Mouse (Mus musculus) kidney, adult 11 months (tissue): ENCODE results near the gene Esrrg.

ENCODE experiments used
- DNase-seq: peaks from one replicate; pipeline ENCODE4 v3.0.0; 2022

Esrrg gene

GRCm38 (mm10) chr1:188164251-188164650, 555.7 kb downstream of the Esrrg start:
- DNase-seq = no peak

DNA sequence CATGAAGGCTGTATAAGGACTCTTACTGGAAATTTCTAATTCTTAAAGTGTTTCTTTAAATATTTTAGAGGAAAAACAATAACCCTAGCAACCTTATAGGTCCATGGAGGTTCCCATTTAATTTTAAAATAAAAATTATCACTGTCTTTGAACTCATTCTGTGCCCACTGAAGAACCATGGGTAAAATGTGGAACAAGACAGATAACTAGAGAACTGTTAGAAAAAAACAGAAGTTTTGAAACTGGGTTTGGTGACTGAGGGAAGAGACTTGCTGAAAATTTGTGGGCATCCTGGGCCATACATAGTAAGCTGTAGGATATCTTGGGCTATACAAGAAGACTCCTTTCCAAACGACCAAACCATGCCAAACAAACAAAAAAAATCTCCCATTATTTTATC, 565.3 kb downstream of the Esrrg start:
- DNase-seq = no peak

- DNase-seq = no peak
These were observed 574.4 kb downstream of the Esrrg start for GRCm38 (mm10) chr1:188182951-188183350.

GRCm38 (mm10) chr1:188186440-188187117, 578.0 kb downstream of the Esrrg start:
- DNase-seq = no peak

DNA sequence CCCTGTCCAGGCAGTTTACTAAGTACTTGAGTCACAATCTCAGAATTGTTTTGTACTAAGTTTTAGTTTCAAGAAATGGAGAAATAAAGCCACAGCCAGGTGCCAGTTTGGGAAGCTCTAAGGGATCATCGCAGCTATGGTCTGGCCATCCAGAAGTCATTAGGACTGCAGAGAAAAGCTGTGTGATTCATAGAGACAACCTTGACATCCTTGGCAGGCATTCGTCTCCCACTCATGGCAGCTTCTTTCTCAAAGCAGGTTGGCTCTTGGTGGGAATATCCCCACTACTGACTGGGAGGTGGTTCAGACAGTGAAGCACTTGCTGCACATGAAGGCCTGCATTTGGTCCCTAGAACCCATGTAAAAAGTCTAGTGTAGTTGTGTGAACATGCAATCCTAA, 584.4 kb downstream of the Esrrg start:
- no peak for DNase-seq

GRCm38 (mm10) chr1:188207421-188207820, 598.8 kb downstream of the Esrrg start:
- DNase-seq = no peak

GRCm38 (mm10) chr1:188209025-188209424, 600.4 kb downstream of the Esrrg start:
- no peak for DNase-seq

GRCm38 (mm10) chr1:188214885-188215611, 606.5 kb downstream of the Esrrg start:
- DNase-seq = peak; percentile 62

DNA sequence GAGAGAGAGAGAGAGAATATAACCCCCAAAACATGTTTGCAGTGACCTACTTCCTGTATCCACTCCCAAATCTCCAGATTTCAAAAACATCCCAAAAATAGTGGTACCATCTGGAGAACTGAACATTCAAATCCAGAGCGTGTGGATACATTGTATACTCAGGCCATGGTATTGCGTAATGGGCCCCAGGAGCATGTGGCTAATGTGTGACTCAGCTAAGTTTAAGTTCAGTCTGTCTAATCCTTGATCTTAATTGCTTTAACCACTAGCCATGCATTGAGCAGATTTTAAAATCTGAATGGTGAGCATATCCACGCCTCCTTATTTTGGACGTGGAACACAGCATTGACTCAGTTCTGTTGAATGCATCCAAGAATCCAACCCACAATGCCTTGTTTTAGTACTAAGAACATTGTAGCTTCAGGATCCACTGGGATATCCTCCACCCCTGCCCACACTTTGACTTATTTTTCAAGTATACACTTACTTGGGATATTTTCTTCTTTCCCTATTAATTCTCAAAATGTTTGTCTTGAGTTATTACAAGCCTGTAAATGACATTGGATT, 612.7 kb downstream of the Esrrg start:
- no peak for DNase-seq

DNA sequence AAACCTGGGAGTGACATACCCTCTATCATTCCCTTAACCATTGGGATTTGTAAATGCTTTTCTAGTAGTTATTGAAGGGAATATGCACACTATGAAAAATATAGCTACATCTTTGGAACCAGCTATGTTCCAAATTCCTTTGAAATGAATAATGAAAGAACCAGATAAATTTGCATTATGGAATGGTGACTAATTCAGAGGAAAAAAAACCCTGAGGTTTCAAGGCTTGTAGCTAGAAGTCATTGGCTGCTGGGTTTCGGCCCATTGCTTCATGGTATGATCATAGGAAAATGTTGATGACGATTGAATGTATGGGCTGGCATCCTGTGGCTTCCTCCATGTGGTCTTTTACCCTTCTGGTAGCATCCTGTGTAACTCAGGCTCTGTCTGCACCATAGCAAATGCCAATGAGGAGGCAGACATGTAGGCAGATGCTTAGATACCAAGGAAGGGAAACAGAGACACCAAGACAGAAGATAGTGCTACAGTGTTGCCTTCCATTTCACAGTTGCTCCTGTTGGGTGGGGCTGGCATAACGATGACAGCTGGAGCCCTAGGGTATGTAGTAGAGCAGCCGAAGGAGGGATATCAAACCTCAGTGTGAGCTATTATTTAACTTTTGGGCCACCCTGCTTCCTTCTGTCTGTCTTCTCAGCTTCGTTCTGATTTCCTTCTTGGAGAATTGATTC, 624.6 kb downstream of the Esrrg start:
- DNase-seq = no peak

DNA sequence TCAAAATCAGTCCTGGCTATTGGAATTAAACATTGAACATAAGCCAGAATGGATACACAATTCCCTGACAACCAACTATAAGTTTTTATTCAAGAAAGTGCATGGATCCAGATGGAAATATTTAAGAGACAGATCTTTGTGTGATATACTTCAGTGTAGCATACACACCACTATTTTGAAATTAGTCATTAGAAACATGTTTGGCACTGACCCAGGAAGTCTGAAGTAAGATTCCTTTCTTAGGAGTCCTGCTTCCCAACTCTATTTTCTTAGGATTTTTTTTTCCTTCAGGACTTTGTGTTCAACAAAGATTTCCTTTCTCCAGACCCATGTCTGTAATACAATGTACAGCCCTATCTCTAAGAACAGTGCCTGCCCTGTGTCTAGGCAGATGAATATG, 630.0 kb downstream of the Esrrg start:
- no peak for DNase-seq

GRCm38 (mm10) chr1:188241766-188242165, 633.2 kb downstream of the Esrrg start:
- no peak for DNase-seq

GRCm38 (mm10) chr1:188257500-188257899, 648.9 kb downstream of the Esrrg start:
- no peak for DNase-seq

- DNase-seq = no peak
These were observed 651.9 kb downstream of the Esrrg start for GRCm38 (mm10) chr1:188260259-188261107.

GRCm38 (mm10) chr1:188261903-188262682, 653.5 kb downstream of the Esrrg start, which contains the start of gene Ush2a:
Gene Ush2a (plus strand): TSS chr1:188262023.
- no peak for DNase-seq
